Mouse (Mus musculus): ENCODE data around the gene Sox5.

The Sox5 gene

GRCm38 (mm10) chr6:143835331-143835730 lies 946.4 kb downstream of the Sox5 start:
- in situ Hi-C loops (cut with MboI; ENCODE audit: low sequenced_read_pairs) = no loop called here

GRCm38 (mm10) chr6:143833986-143834385 lies 947.8 kb downstream of the Sox5 start:
- in situ Hi-C loops (cut with MboI; ENCODE audit: low sequenced_read_pairs) = no loop called here

GRCm38 (mm10) chr6:143833182-143833558 lies 948.6 kb downstream of the Sox5 start:
- in situ Hi-C loops (cut with MboI; ENCODE audit: low sequenced_read_pairs) = no loop called here

GRCm38 (mm10) chr6:143832483-143833181 lies 949.1 kb downstream of the Sox5 start:
- in situ Hi-C loops (cut with MboI; ENCODE audit: low sequenced_read_pairs) = no loop called here

- in situ Hi-C loops (cut with MboI; ENCODE audit: low sequenced_read_pairs) = no loop called here
These were observed 950.5 kb downstream of the Sox5 start for GRCm38 (mm10) chr6:143831246-143831645.

- in situ Hi-C loops (cut with MboI; ENCODE audit: low sequenced_read_pairs) = no loop called here
These were observed 951.6 kb downstream of the Sox5 start for GRCm38 (mm10) chr6:143830131-143830530.

DNA sequence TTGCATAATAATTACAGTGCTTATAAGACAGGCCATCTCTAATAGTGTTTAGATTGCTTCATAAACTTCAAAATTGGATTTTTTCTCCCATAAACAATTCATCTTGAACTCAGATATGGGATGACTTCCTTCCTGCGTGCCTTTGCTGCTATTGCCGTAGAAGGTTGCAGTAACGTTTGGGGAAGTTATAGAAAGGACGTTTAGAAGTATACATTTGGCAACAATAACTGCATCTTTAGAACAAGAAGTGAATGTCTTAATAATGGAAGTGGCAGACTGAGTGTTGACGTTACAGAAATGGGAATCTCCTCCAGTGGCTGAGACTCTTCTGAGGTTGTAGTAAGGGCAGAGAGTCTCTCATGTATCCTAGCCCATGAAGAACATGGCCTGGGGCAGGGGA lies 955.0 kb downstream of the Sox5 start:
- in situ Hi-C loops (cut with MboI; ENCODE audit: low sequenced_read_pairs) = no loop called here

GRCm38 (mm10) chr6:143825966-143826365 lies 955.8 kb downstream of the Sox5 start:
- in situ Hi-C loops (cut with MboI; ENCODE audit: low sequenced_read_pairs) = no loop called here

DNA sequence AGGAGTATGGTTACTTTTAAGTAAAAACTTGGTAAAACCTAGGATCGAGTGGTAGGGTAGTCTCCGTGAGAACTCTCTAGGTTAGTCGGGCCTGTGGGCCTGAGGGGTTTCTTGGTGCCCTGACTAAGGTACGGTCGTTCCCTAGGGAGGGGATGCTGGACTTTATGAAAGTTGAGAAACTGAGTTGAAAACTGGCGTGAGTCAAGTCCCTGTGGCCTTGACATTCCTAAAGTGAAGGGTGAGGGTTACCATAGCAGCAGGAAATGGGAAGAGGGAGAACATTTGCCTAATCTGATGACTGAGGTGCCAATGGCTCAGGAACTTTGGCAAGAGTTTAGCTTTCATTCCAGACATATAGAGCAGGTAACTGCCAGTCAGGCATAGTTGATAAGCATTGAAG lies 956.7 kb downstream of the Sox5 start:
- in situ Hi-C loops (cut with MboI; ENCODE audit: low sequenced_read_pairs) = no loop called here

DNA sequence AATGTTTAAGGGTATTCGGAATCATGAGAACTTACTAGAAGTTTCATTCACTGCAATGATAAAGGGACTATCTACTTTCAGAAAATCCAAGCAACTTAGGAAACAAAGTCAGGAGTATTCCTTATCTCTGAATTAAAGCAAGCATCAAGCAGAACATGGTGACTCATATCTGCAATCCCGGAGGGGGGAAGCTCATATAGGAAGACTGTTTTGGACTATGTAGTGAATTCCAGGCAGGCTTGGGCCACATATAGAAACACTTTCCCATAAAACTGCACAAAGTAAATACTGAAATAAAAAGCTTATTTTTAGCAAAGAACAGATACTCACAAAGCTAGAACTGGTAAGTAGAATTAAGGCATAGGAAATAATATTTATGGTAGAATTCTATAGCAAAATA lies 993.3 kb downstream of the Sox5 start:
- in situ Hi-C loops (cut with MboI; ENCODE audit: low sequenced_read_pairs) = no loop called here

- in situ Hi-C loops (cut with MboI; ENCODE audit: low sequenced_read_pairs) = no loop called here
These were observed 994.4 kb downstream of the Sox5 start for GRCm38 (mm10) chr6:143787360-143787759.

DNA sequence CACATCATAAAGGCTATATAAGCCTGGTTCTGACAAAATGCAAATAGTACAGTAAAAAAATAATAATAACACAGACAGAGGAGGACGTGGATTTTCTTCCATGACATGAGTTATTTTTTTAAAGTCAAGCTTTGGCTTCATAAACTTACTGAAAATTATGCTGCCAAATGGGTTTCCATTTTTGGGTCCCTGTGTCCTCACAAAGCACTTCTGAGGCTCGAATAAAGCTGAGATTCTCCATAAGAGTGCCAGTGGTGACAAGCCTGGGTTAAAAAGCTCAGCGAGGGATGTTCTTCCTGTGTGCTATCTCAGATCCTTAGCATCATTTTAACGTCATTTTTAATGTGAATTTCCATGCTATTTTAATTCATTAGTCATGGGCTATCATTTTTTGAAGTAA lies 996.1 kb downstream of the Sox5 start:
- in situ Hi-C loops (cut with MboI; ENCODE audit: low sequenced_read_pairs) = no loop called here
